Mouse (Mus musculus) kidney, adult 2 months (tissue): Measurements from ENCODE around the gene Zbtb9. TPM values are rescaled to one million over a fixed set of nuclear protein-coding genes. Genes with fewer than 3 reads are reported as not detected.
"Not testable (repeated sequence)": the region's sequence is repeated elsewhere in the genome, so short reads cannot be mapped to it uniquely, and the experiment has no call there.

Source experiments
- DNase-seq: peaks from one replicate; pipeline ENCODE4 v3.0.0; 2021
- H3K27ac ChIP-seq: fragments of 200-500 bp; 2 replicates; pipeline ENCODE4 v1.5.1; 2012; ENCODE audit warnings: low read depth, low read length, control low read depth, inconsistent platforms; ENCODE audit not compliant: insufficient read depth
- H3K27me3 ChIP-seq: fragments of 200-500 bp; replicated peaks from 2 replicates; pipeline ENCODE4 v1.6.1; 2012; ENCODE audit warnings: mild to moderate bottlenecking, moderate library complexity, low read length, inconsistent platforms; ENCODE audit not compliant: control insufficient read depth, insufficient read depth
- H3K36me3 ChIP-seq: fragments of 200-500 bp; 2 replicates; pipeline ENCODE4 v1.6.1; 2012; ENCODE audit warnings: mild to moderate bottlenecking, moderate library complexity, low read length, inconsistent platforms; ENCODE audit not compliant: control insufficient read depth, insufficient read depth
- H3K4me1 ChIP-seq: fragments of 200-500 bp; 2 replicates; pipeline ENCODE4 v1.6.1; 2011; ENCODE audit warnings: low read length; ENCODE audit not compliant: control insufficient read depth, insufficient read depth
- H3K4me3 ChIP-seq: fragments of 200-500 bp; 2 replicates; pipeline ENCODE4 v1.5.1; 2011; ENCODE audit warnings: mild to moderate bottlenecking, low read depth, low read length, control low read depth; ENCODE audit not compliant: insufficient read depth
- CTCF ChIP-seq: fragments of 200-500 bp; conservative IDR thresholded peaks from 2 replicates; pipeline ENCODE4 v1.5.1; 2011; ENCODE audit warnings: low read depth, mild to moderate bottlenecking, control low read depth, low read length, moderate library complexity, mixed read lengths; ENCODE audit not compliant: insufficient read depth, insufficient read length
- POLR2A ChIP-seq: fragments of 200-500 bp; IDR thresholded peaks from one replicate; pipeline ENCODE4 v1.6.1; 2011; ENCODE audit warnings: low read depth, low read length, control low read depth
- WGBS: fragments of 180-500 bp; shearing (Covaris S2); methylation state at CpG from one replicate; pipeline ENCODE4 v1.1.7; 2018; 5-methylcytosine and 5-hydroxymethylcytosine counted together
- polyA plus RNA-seq: library from polyadenylated mRNA; depleted of rRNA; stranded (reverse); fragments of >200 nt; gene quantifications from 2 replicates; pipeline ENCODE4 v1.2.3, GENCODE M21; 2012

Gene Zbtb9
- polyA plus RNA-seq, 1 experiment: 6.5 TPM

GRCm38 (mm10) chr17:26974547-26974946 is 1.6 kb downstream of the Zbtb9 start:
- TF ChIP-seq POLR2A: no peak
- no peak for TF ChIP-seq CTCF
- H3K36me3 ChIP-seq: no peaks in the 10 kb centered on the region; the same call in 1 of the 2 replicates
- no peaks in the 10 kb centered on the region for H3K27me3 ChIP-seq
- 89% methylated on average over 15 of the region's 15 CpGs for WGBS
- no peak for DNase-seq
- peaks cover 6% of the 10 kb centered on the region; the same call in 1 of the 2 replicates for H3K4me1 ChIP-seq
- no peak overlapping the region for H3K27ac ChIP-seq
- H3K4me3 ChIP-seq: no peak overlapping the region

- Histone ChIP-seq H3K36me3 (no peaks in the 10 kb centered on the region; the same call in 1 of the 2 replicates), H3K27me3 (no peaks in the 10 kb centered on the region), H3K4me1 (peaks cover 6% of the 10 kb centered on the region; the same call in 1 of the 2 replicates), H3K4me3 (no peak overlapping the region), H3K27ac (no peak overlapping the region)
- no peak for DNase-seq
- no peak for TF ChIP-seq POLR2A
- TF ChIP-seq CTCF: 0 out of 2 replicates have a peak, but pooled peaks have one; percentile 4
Observed at GRCm38 (mm10) chr17:26975415-26975814, 2.4 kb downstream of the Zbtb9 start.

GRCm38 (mm10) chr17:26977354-26977753 is 4.4 kb downstream of the Zbtb9 start:
- not testable (repeated sequence) for H3K4me1 ChIP-seq, H3K36me3 ChIP-seq, DNase-seq, H3K4me3 ChIP-seq, H3K27ac ChIP-seq, H3K27me3 ChIP-seq
- WGBS: 91% methylated on average over 6 of the region's 6 CpGs

- Histone ChIP-seq H3K36me3 (no peaks in the 10 kb centered on the region; the same call in 1 of the 2 replicates), H3K27ac (no peak overlapping the region), H3K27me3 (no peaks in the 10 kb centered on the region), H3K4me3 (no peak overlapping the region), H3K4me1 (no peaks in the 10 kb centered on the region)
- no peak for DNase-seq
- TF ChIP-seq CTCF (no peak), POLR2A (no peak)
- WGBS: 61% methylated on average over 2 of the region's 2 CpGs
Observed at GRCm38 (mm10) chr17:26979426-26979825, 6.5 kb downstream of the Zbtb9 start.

- TF ChIP-seq CTCF: no peak
- H3K27me3 ChIP-seq: no peaks in the 10 kb centered on the region
- DNase-seq: no peak
- no peak overlapping the region for H3K27ac ChIP-seq
- H3K4me3 ChIP-seq: no peak overlapping the region
- 55% methylated on average over 2 of the region's 2 CpGs for WGBS
- H3K36me3 ChIP-seq: no peaks in the 10 kb centered on the region; the same call in 1 of the 2 replicates
- H3K4me1 ChIP-seq: no peaks in the 10 kb centered on the region
Observed at GRCm38 (mm10) chr17:26981050-26981449, 8.1 kb downstream of the Zbtb9 start.

GRCm38 (mm10) chr17:26983382-26983781 is 10.4 kb downstream of the Zbtb9 start:
- Histone ChIP-seq H3K27ac (no peak overlapping the region), H3K27me3 (no peaks in the 10 kb centered on the region), H3K4me3 (no peak overlapping the region), H3K4me1 (no peaks in the 10 kb centered on the region), H3K36me3 (no peaks in the 10 kb centered on the region)
- DNase-seq: no peak
- 77% methylated on average over 4 of the region's 4 CpGs for WGBS
- TF ChIP-seq CTCF: no peak

- Histone ChIP-seq H3K36me3 (no peaks in the 10 kb centered on the region), H3K4me1 (no peaks in the 10 kb centered on the region), H3K27me3 (no peaks in the 10 kb centered on the region), H3K27ac (no peak overlapping the region), H3K4me3 (no peak overlapping the region)
- 55% methylated on average over 10 of the region's 10 CpGs for WGBS
- no peak for DNase-seq
- TF ChIP-seq CTCF (no peak), POLR2A (no peak)
Observed at GRCm38 (mm10) chr17:26985503-26986179, 12.7 kb downstream of the Zbtb9 start.

- Histone ChIP-seq H3K4me1 (no peaks in the 10 kb centered on the region), H3K36me3 (no peaks in the 10 kb centered on the region), H3K27ac (no peak overlapping the region), H3K27me3 (no peaks in the 10 kb centered on the region), H3K4me3 (no peak overlapping the region)
- TF ChIP-seq CTCF (no peak), POLR2A (no peak)
- no peak for DNase-seq
Observed at GRCm38 (mm10) chr17:26990521-26990920, 17.6 kb downstream of the Zbtb9 start.
